Mouse (Mus musculus) fibroblast of lung, adult 2 months (primary cell): ENCODE results near the gene Arpp19.

Experiments used
- DNase-seq: peaks from one replicate; pipeline ENCODE4 v3.0.0-alpha.2; 2011; ENCODE audit warnings: low read depth

Gene Arpp19

GRCm38 (mm10) chr9:75102131-75102530 is 64.7 kb downstream of the Arpp19 start:
- no peak for DNase-seq
